Mouse (Mus musculus) right cerebral cortex, postnatal 10 days (tissue): ENCODE measurements around the gene Acnat1.
"Not testable (repeated sequence)": the region's sequence is repeated elsewhere in the genome, so short reads cannot be mapped to it uniquely, and the experiment has no call there.

Source experiments
- DNase-seq, 2 experiments: peaks; one replicate each; pipeline ENCODE4 v3.0.0; 2021; ENCODE audit warnings: low spot score in 2 of 2

Gene Acnat1

GRCm38 (mm10) chr4:49456171-49456570 is 17.5 kb downstream of the Acnat1 start:
- DNase-seq: no peak

- DNase-seq: no peak
Measured at GRCm38 (mm10) chr4:49451848-49452551, 21.7 kb downstream of the Acnat1 start.

GRCm38 (mm10) chr4:49451133-49451847 is 22.4 kb downstream of the Acnat1 start:
- not testable (repeated sequence) for DNase-seq

GRCm38 (mm10) chr4:49436968-49437367 is 36.7 kb downstream of the Acnat1 start:
- not testable (repeated sequence) for DNase-seq

GRCm38 (mm10) chr4:49410151-49410550 is 63.6 kb downstream of the Acnat1 start:
- DNase-seq: not testable (repeated sequence)

- not testable (repeated sequence) for DNase-seq
Measured at GRCm38 (mm10) chr4:49407957-49408356, 65.8 kb downstream of the Acnat1 start, which contains the start of gene Acnat2. TSS of gene Acnat2 (minus strand) at chr4:49408151.
